Mouse (Mus musculus) lung, adult 2 months (tissue): ENCODE results near the gene Osbp.

Experiments used
- CTCF ChIP-seq: fragments of 200-500 bp; IDR thresholded peaks from 2 replicates; pipeline ENCODE4 v1.5.1; 2011; ENCODE audit warnings: mild to moderate bottlenecking, low read length, control low read depth; ENCODE audit not compliant: insufficient read depth
- POLR2A ChIP-seq: fragments of 200-500 bp; IDR thresholded peaks from 2 replicates; pipeline ENCODE4 v1.6.1; 2011; ENCODE audit warnings: low read depth, mild to moderate bottlenecking, control low read depth, low read length, borderline replicate concordance; ENCODE audit errors: extremely low read depth

DNA sequence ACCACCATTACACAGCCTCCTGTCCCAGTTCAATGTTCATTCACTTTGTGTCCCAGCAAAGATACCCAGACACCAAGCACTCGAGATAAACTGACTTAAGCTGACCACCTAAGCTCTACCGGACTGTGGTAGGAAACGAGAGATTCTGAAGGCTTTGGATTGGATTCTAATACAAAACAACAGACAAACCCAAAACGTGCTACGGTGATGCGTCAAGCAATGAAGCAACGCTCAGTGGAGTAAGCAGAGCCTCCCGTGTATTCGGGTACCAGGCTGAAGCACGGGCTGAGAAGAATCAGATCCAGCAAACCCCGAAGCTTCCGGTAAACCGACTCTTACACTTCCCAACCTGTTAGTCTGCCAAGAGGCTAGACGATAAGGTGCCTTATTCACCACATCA lies 37.0 kb downstream of the Osbp start:
- TF ChIP-seq POLR2A (no peak), CTCF (no peak)
